Mouse (Mus musculus): Measurements from ENCODE around the gene Jrkl. TPM values are rescaled to one million over a fixed set of nuclear protein-coding genes. Genes with fewer than 3 reads are reported as not detected.

Gene Jrkl
- 10 to 100 TPM in 1 of 2 experiments, 1 to 10 TPM in 1; 9.5 to 10.4 TPM for total RNA-seq (2021)
- long read RNA-seq, experiment 1, transcript Jrkl-201 (1 exons, 3,223 nt), result major isoform, 13 of 13 reads
- long read RNA-seq, experiment 1, partial matches to known transcripts, result 0 of 13 reads
- long read RNA-seq, experiment 1, other reads (novel, unspliced or antisense), result 0 of 13 reads
- long read RNA-seq, experiment 2, transcript Jrkl-201 (1 exons, 3,223 nt), result major isoform, 8 of 8 reads
- long read RNA-seq, experiment 2, partial matches to known transcripts, result 0 of 8 reads
- long read RNA-seq, experiment 2, other reads (novel, unspliced or antisense), result 0 of 8 reads

GRCm38 (mm10) chr9:13245481-13245880, at the start of gene Jrkl:
Gene Jrkl (minus strand): TSS chr9:13245829.
- peak; percentile 13 to 20 for DNase-seq (ENCODE audit: extremely low spot score in 1 of 2, low spot score in 2 of 2)
- H3K27ac ChIP-seq, result peak within 1 kb of the TSS; percentile 47
- intact Hi-C loops (cut with DNase I), result no loop called here
- no peak for TF ChIP-seq CTCF (IDR thresholded peaks at IDR 0.05)
- peak within 1 kb of the TSS; percentile 72 for H3K4me3 ChIP-seq

- Histone ChIP-seq H3K4me3 (no peak overlapping the region), H3K27ac (no peak overlapping the region)
- TF ChIP-seq CTCF (IDR thresholded peaks at IDR 0.05), result no peak
- intact Hi-C loops (cut with DNase I), result no loop called here
- no peak for DNase-seq (ENCODE audit: extremely low spot score in 1 of 2, low spot score in 2 of 2)
These were observed 41.9 kb upstream of the Jrkl start for GRCm38 (mm10) chr9:13287482-13287881.

GRCm38 (mm10) chr9:13273219-13273618, 27.6 kb upstream of the Jrkl start:
- Histone ChIP-seq H3K27ac (no peak overlapping the region), H3K4me3 (no peak overlapping the region)
- no peak for DNase-seq (ENCODE audit: extremely low spot score in 1 of 2, low spot score in 2 of 2)
- intact Hi-C loops (cut with DNase I), result no loop called here
- TF ChIP-seq CTCF (IDR thresholded peaks at IDR 0.05), result no peak

DNA sequence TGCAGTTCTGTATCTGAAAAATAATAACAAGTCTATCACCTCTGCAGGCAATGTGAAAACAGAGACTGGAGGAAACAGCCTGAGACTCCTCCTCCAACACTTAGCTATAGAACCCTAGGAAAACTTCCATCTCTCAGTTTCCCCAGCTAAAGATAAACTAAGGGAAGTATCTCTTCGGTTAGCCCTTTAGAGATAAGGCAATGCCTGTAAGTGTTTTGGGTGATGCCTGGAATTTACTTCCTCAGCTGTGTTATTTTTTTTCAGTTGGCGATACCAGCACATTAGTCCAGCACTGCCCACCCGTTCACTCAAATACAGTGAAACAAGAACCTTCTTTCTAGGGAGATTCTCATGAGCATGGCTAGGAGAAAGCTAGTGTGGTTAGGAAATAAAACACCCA, 15.4 kb upstream of the Jrkl start:
- no peak overlapping the region for H3K4me3 ChIP-seq
- intact Hi-C loops (cut with DNase I), result no loop called here
- no peak for DNase-seq (ENCODE audit: extremely low spot score in 1 of 2, low spot score in 2 of 2)
- no peak overlapping the region for H3K27ac ChIP-seq
- no peak for TF ChIP-seq CTCF (IDR thresholded peaks at IDR 0.05)

DNA sequence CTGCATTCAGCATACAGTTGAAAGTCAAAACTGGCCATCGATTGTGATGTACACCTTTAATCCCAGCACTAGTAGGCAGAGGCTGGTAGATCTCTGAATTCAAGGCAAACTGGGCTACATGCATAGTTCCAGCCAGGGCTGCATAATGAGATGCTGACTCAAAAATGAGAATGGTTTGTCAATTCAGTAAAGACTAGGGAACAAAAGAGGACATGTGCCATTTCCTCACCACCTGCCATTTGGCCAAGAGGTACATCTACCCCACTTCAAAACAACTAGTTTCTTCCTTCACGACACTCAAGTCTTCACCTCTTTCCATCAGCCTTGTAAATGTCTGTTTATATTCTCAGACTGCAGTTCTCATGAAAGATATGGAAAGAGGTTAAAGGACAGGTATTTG, 12.5 kb upstream of the Jrkl start:
- Histone ChIP-seq H3K4me3 (no peak overlapping the region), H3K27ac (no peak overlapping the region)
- intact Hi-C loops (cut with DNase I), result no loop called here
- no peak for DNase-seq (ENCODE audit: extremely low spot score in 1 of 2, low spot score in 2 of 2)
- no peak for TF ChIP-seq CTCF (IDR thresholded peaks at IDR 0.05)

GRCm38 (mm10) chr9:13256726-13257125, 11.1 kb upstream of the Jrkl start:
- intact Hi-C loops (cut with DNase I), result no loop called here
- no peak for TF ChIP-seq CTCF (IDR thresholded peaks at IDR 0.05)
- no peak overlapping the region for H3K27ac ChIP-seq
- DNase-seq (ENCODE audit: extremely low spot score in 1 of 2, low spot score in 2 of 2), result no peak
- H3K4me3 ChIP-seq, result no peak overlapping the region

DNA sequence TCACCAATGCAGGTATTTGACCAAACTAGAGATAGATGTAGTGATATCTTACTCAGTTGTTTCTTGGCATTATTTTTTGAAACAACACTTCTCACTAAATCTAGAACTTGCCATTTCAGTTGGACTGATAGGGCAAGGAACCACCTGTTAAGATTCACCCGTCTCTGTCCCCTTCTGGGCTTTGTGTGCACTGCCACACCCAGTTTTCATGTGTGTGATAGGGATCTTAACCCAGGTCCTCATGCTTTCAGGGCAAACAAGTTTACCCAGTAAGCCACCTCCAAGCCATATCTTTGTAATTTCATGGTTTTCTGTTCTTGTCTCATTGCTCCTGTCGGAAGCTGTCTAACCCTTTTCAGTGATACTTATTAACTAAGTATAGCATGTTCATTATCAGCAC, 5.6 kb upstream of the Jrkl start:
- intact Hi-C loops (cut with DNase I), result no loop called here
- DNase-seq (ENCODE audit: extremely low spot score in 1 of 2, low spot score in 2 of 2), result no peak
- Histone ChIP-seq H3K4me3 (no peak overlapping the region), H3K27ac (no peak overlapping the region)
- no peak for TF ChIP-seq CTCF (IDR thresholded peaks at IDR 0.05)

GRCm38 (mm10) chr9:13248104-13248503, 2.5 kb upstream of the Jrkl start:
- intact Hi-C loops (cut with DNase I), result no loop called here
- no peak overlapping the region for H3K4me3 ChIP-seq
- no peak overlapping the region for H3K27ac ChIP-seq
- no peak for DNase-seq (ENCODE audit: extremely low spot score in 1 of 2, low spot score in 2 of 2)
- no peak for TF ChIP-seq CTCF (IDR thresholded peaks at IDR 0.05)

GRCm38 (mm10) chr9:13246815-13247638, 1.4 kb upstream of the Jrkl start, which contains the start of gene Ccdc82:
Gene Ccdc82 (plus strand): TSS chr9:13246955.
- DNase-seq (ENCODE audit: extremely low spot score in 1 of 2, low spot score in 2 of 2), result peak; percentile 76 to 86
- no peak for TF ChIP-seq CTCF (IDR thresholded peaks at IDR 0.05)
- intact Hi-C loops (cut with DNase I), result loop anchor here (2.0 kb wide), 1 partner anchor 50 kb away; the partner anchor contains the start of gene Maml2
- H3K27ac ChIP-seq, result peak within 1 kb of the TSS; percentile 84
- H3K4me3 ChIP-seq, result peak within 1 kb of the TSS; percentile 72

DNA sequence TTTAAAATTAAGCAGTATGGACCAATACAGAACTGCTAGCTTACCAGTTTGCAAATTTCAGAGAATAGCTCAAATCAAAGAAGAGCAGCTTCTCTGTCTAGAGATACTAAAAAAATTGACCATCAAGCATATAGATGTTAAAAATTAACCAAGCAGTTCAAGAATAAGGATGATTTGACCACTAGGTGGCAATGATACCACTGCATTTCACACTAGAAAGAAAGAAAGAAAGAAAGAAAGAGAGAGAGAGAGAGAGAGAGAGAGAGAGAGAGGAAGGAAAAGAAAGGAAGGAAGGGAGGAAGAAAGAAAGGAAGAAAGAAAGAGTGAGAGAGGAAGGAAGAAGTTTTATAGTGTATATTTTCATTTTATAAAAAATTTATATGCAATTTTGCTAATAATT, 3.3 kb downstream of the Jrkl start:
- intact Hi-C loops (cut with DNase I), result loop anchor here (1.0 to 2.0 kb wide), 2 partner anchors 411 to 584 kb away; partner anchors contain the start of genes Cep57 and Fam76b
- peak; percentile 64 for TF ChIP-seq CTCF (IDR thresholded peaks at IDR 0.05)
- no peak overlapping the region for H3K4me3 ChIP-seq
- no peak overlapping the region for H3K27ac ChIP-seq
- DNase-seq (ENCODE audit: extremely low spot score in 1 of 2, low spot score in 2 of 2), result no peak

DNA sequence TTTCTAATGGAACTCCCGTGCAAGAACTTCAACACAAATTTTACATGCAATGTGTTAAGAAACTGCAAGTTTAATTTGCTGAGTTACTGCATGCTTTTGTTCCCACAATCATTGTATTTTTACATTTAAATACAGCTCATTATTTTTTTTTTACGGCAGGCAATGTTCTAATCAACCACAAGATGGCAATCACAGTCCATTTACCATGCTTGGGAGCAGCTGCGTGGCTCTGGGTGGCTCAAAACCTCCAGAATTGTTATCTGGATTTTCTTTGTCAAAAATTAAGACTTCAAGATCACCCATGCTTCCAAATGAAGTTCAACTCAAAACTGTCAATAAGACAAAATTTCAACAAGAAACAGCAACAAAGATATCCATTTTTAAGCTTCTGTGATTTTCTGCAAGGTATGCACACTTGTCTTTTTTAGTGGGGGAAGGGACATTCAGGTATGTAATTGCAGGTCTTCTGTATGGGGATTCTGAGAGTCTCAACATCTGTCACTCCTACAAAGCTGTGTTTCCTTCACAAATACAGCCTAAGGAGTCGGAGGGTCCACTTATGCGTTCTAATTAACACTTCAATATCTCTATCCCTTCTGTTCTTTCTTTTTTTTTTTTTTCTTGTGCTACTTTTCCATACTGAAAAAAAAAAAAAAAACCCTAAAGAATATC, 13.9 kb downstream of the Jrkl start:
- intact Hi-C loops (cut with DNase I), result loop anchor here (1.0 to 5.0 kb wide), 2 partner anchors 485 to 576 kb away; no protein-coding TSS in a partner anchor
- DNase-seq (ENCODE audit: extremely low spot score in 1 of 2, low spot score in 2 of 2), result no peak
- no peak overlapping the region for H3K27ac ChIP-seq
- peak; percentile 86 for TF ChIP-seq CTCF (IDR thresholded peaks at IDR 0.05)
- H3K4me3 ChIP-seq, result no peak overlapping the region

DNA sequence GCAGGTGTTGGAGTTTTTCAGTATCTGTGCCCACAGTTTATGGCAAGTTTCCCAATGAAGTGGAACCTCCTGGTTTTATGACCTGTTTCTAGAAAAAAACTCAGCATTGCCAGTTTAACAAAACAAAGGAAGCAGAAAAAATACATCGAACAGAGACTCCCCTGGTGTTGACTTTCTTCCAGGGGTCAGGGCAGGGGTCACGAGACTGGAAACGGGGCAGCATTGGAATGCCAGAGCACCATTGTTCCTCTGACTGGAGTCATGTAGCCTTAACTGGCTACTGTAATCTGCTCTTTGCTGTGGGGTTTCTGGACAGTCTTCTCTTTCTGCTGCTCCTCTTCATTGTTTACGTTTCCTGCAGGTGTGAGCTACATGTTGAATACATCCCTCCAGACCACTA, 15.1 kb downstream of the Jrkl start:
- DNase-seq (ENCODE audit: extremely low spot score in 1 of 2, low spot score in 2 of 2), result no peak
- no peak for TF ChIP-seq CTCF (IDR thresholded peaks at IDR 0.05)
- intact Hi-C loops (cut with DNase I), result loop anchor here (5.0 kb wide), 1 partner anchor 577 kb away; no protein-coding TSS in a partner anchor
- Histone ChIP-seq H3K27ac (no peak overlapping the region), H3K4me3 (no peak overlapping the region)
